Mouse (Mus musculus) embryonic fibroblast, embryonic 13.5 days (primary cell): ENCODE data around the gene Gucy1b1. TPM values are rescaled to one million over a fixed set of nuclear protein-coding genes. Genes with fewer than 3 reads are reported as not detected.

Experiments
- H3K27ac ChIP-seq: 2 replicates; pipeline ENCODE4 v1.5.1; 2012; ENCODE audit warnings: low read length, control low read depth, inconsistent platforms; ENCODE audit not compliant: insufficient read depth
- H3K4me1 ChIP-seq: 2 replicates; pipeline ENCODE4 v1.6.1; 2011; ENCODE audit warnings: low read length; ENCODE audit not compliant: control insufficient read depth, insufficient read depth
- H3K4me3 ChIP-seq: 2 replicates; pipeline ENCODE4 v1.5.1; 2011; ENCODE audit warnings: mild to moderate bottlenecking, control low read depth, low read length; ENCODE audit not compliant: insufficient read depth
- CTCF ChIP-seq: IDR thresholded peaks from 2 replicates; pipeline ENCODE4 v1.5.1; 2011; ENCODE audit warnings: mild to moderate bottlenecking, control low read depth, low read length, moderate library complexity, borderline replicate concordance; ENCODE audit not compliant: insufficient read depth
- POLR2A ChIP-seq: IDR thresholded peaks from 2 replicates; pipeline ENCODE4 v1.6.1; 2011; ENCODE audit warnings: low read depth, mild to moderate bottlenecking, control low read depth, low read length, moderate library complexity
- polyA plus RNA-seq: library from polyadenylated mRNA; stranded (reverse); fragments of >200 nt; gene quantifications from 2 replicates; pipeline ENCODE4 v1.2.4, GENCODE M21; 2011; ENCODE audit warnings: low read depth; ENCODE audit not compliant: missing spikeins, insufficient read length

Gene Gucy1b1
- polyA plus RNA-seq, 1 experiment = 4.2 TPM

GRCm38 (mm10) chr3:82043676-82044075, 30.8 kb downstream of the Gucy1b1 start:
- Histone ChIP-seq H3K4me1 (no peaks in the 10 kb centered on the region), H3K27ac (no peak overlapping the region), H3K4me3 (no peak overlapping the region)
- no peak for TF ChIP-seq CTCF
- TF ChIP-seq POLR2A = no peak

- Histone ChIP-seq H3K27ac (no peak overlapping the region), H3K4me3 (no peak overlapping the region), H3K4me1 (no peaks in the 10 kb centered on the region)
- TF ChIP-seq POLR2A (no peak), CTCF (no peak)
Measured at GRCm38 (mm10) chr3:82036262-82037044, 38.0 kb downstream of the Gucy1b1 start.

- TF ChIP-seq CTCF (no peak), POLR2A (no peak)
Measured at GRCm38 (mm10) chr3:82030008-82030748, 44.3 kb downstream of the Gucy1b1 start.

GRCm38 (mm10) chr3:82029229-82029628, 45.3 kb downstream of the Gucy1b1 start:
- no peak overlapping the region for H3K4me3 ChIP-seq
- H3K27ac ChIP-seq = no peak overlapping the region
- TF ChIP-seq CTCF = no peak
- no peak for TF ChIP-seq POLR2A
- H3K4me1 ChIP-seq = no peaks in the 10 kb centered on the region

More at GRCm38 (mm10) chr3:82030008-82030748, 44.3 kb downstream of the Gucy1b1 start:
- no peak overlapping the region for H3K27ac ChIP-seq
- H3K4me3 ChIP-seq = no peak overlapping the region
- no peaks in the 10 kb centered on the region for H3K4me1 ChIP-seq

GRCm38 (mm10) chr3:82027286-82027685, 47.2 kb downstream of the Gucy1b1 start:
- TF ChIP-seq CTCF (no peak), POLR2A (no peak)
- no peaks in the 10 kb centered on the region for H3K4me1 ChIP-seq
- no peak overlapping the region for H3K27ac ChIP-seq
- H3K4me3 ChIP-seq = no peak overlapping the region

- Histone ChIP-seq H3K4me1 (no peaks in the 10 kb centered on the region), H3K27ac (no peak overlapping the region), H3K4me3 (no peak overlapping the region)
- TF ChIP-seq CTCF (no peak), POLR2A (no peak)
Measured at GRCm38 (mm10) chr3:82023065-82023464, 51.4 kb downstream of the Gucy1b1 start.

- H3K4me1 ChIP-seq = no peaks in the 10 kb centered on the region
- no peak overlapping the region for H3K27ac ChIP-seq
- no peak overlapping the region for H3K4me3 ChIP-seq
- TF ChIP-seq POLR2A (no peak), CTCF (no peak)
Measured at GRCm38 (mm10) chr3:82022421-82022920, 52.0 kb downstream of the Gucy1b1 start.

GRCm38 (mm10) chr3:82014148-82014703, 60.3 kb downstream of the Gucy1b1 start:
- no peak for TF ChIP-seq CTCF
- TF ChIP-seq POLR2A = no peak
- Histone ChIP-seq H3K27ac (no peak overlapping the region), H3K4me3 (no peak overlapping the region), H3K4me1 (no peaks in the 10 kb centered on the region)

GRCm38 (mm10) chr3:82007002-82007401, 67.5 kb downstream of the Gucy1b1 start:
- TF ChIP-seq POLR2A = no peak
- Histone ChIP-seq H3K4me1 (no peaks in the 10 kb centered on the region), H3K4me3 (no peak overlapping the region)

More at GRCm38 (mm10) chr3:82007002-82007401, 67.5 kb downstream of the Gucy1b1 start:
- H3K27ac ChIP-seq = no peak overlapping the region
